Mouse (Mus musculus) spleen, adult 2 months (tissue): ENCODE results near the gene Stt3a.

Experiments
- CTCF ChIP-seq: fragments of 200-500 bp; IDR thresholded peaks from 2 replicates; pipeline ENCODE4 v1.5.1; 2011; ENCODE audit warnings: mild to moderate bottlenecking, inconsistent platforms; ENCODE audit not compliant: insufficient read depth, insufficient read length, insufficient replicate concordance; ENCODE audit errors: extremely low read depth
- POLR2A ChIP-seq: fragments of 200-500 bp; IDR thresholded peaks from 2 replicates; pipeline ENCODE4 v1.6.1; 2011; ENCODE audit warnings: low read depth, low read length, inconsistent platforms

DNA sequence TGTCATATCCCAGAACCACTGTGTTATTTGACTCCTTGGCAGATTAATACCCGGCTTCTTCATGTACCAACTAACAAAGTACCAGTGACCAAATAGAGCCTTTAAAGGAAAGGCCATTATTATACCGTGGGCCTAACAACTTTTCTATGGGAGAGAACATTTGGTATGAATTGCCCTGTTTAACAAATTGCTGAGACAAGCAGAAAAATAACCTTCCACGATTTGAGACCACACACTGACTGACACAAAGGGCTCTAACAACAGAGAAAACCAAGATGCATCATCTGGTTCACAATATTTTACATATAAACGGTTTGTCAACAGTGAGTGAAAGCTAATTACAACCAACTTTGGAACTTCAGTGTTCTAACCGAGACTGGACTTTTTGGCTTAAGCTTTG is 28.7 kb upstream of the Stt3a start:
- TF ChIP-seq POLR2A (no peak), CTCF (no peak)
